Mouse (Mus musculus) adrenal gland, postnatal 4 days (tissue): ENCODE measurements around the gene Tmem63c. TPM values are rescaled to one million over a fixed set of nuclear protein-coding genes. Genes with fewer than 3 reads are reported as not detected.

ENCODE experiments used
- DNase-seq, 2 experiments: peaks; one replicate each; pipeline ENCODE4 v3.0.0; 2021 to 2022; ENCODE audit warnings: low spot score in 2 of 2, mixed read lengths in 2 of 2
- total RNA-seq, 2 experiments: library from RNA; stranded (reverse); gene quantifications; 2 replicates each; pipeline ENCODE4 v1.2.3; 2021

Gene Tmem63c
- total RNA-seq, 2 experiments from 2014 or later = 2.5 TPM

- DNase-seq = no peak
Observed at GRCm38 (mm10) chr12:87047536-87047935, 26.4 kb downstream of the Tmem63c start.

GRCm38 (mm10) chr12:87052661-87053321 lies 31.7 kb downstream of the Tmem63c start:
- peak; percentile 53 to 75 for DNase-seq

- no peak for DNase-seq
Observed at GRCm38 (mm10) chr12:87054873-87055272, 33.7 kb downstream of the Tmem63c start.

GRCm38 (mm10) chr12:87057066-87057465 lies 35.9 kb downstream of the Tmem63c start:
- DNase-seq = no peak

GRCm38 (mm10) chr12:87065446-87065845 lies 44.3 kb downstream of the Tmem63c start:
- no peak for DNase-seq

- DNase-seq = no peak
Observed at GRCm38 (mm10) chr12:87066429-87066828, 45.3 kb downstream of the Tmem63c start.

- DNase-seq = no peak
Observed at GRCm38 (mm10) chr12:87070520-87070919, 49.4 kb downstream of the Tmem63c start.

- DNase-seq = no peak
Observed at GRCm38 (mm10) chr12:87076610-87077009, 55.5 kb downstream of the Tmem63c start.

- DNase-seq = no peak
Observed at GRCm38 (mm10) chr12:87082797-87083196, 61.7 kb downstream of the Tmem63c start.

- no peak for DNase-seq
Observed at GRCm38 (mm10) chr12:87087236-87087635, 66.1 kb downstream of the Tmem63c start.

- DNase-seq = no peak
Observed at GRCm38 (mm10) chr12:87088331-87088730, 67.2 kb downstream of the Tmem63c start.

GRCm38 (mm10) chr12:87089255-87089654 lies 68.1 kb downstream of the Tmem63c start:
- no peak for DNase-seq

GRCm38 (mm10) chr12:87089701-87090100 lies 68.6 kb downstream of the Tmem63c start:
- DNase-seq = no peak

- DNase-seq = no peak
Observed at GRCm38 (mm10) chr12:87091916-87092315, 70.8 kb downstream of the Tmem63c start.

GRCm38 (mm10) chr12:87093249-87093648 lies 72.1 kb downstream of the Tmem63c start:
- DNase-seq = no peak

- no peak for DNase-seq
Observed at GRCm38 (mm10) chr12:87093671-87094070, 72.5 kb downstream of the Tmem63c start.

GRCm38 (mm10) chr12:87100331-87100730 lies 79.2 kb downstream of the Tmem63c start:
- no peak for DNase-seq

GRCm38 (mm10) chr12:87102165-87102631 lies 81.1 kb downstream of the Tmem63c start, which contains the start of gene Ngb:
Gene Ngb, minus strand, starts transcription at chr12:87102539.
- DNase-seq = no peak

GRCm38 (mm10) chr12:87103471-87103870 lies 82.3 kb downstream of the Tmem63c start:
- DNase-seq = no peak

- DNase-seq = no peak
Observed at GRCm38 (mm10) chr12:87104796-87105195, 83.7 kb downstream of the Tmem63c start.

- DNase-seq = no peak
Observed at GRCm38 (mm10) chr12:87107357-87107977, 86.3 kb downstream of the Tmem63c start.

GRCm38 (mm10) chr12:87121918-87122589 lies 100.9 kb downstream of the Tmem63c start:
- DNase-seq = no peak
